In genomic region chr2:166876331-166876730, GRCm38 (mm10) we compare ENCODE assay signal across 24 mouse cellular contexts. TPM values are rescaled to one million over a fixed set of nuclear protein-coding genes. Genes with fewer than 3 reads are reported as not detected.
A peak's percentile ranks its signal among the peaks of the same experiment; 100 is the strongest.
DNase-seq lines count a peak whose midpoint lies in the region; ATAC-seq and TF ChIP-seq lines count a peak whose summit lies in the region.
"Had no signal": no experiment of that assay in that cellular context is flagged by ENCODE, and none has a peak within 500 bp of the region (broad histone marks: within the 10 kb centered on the region; RNA-seq: fewer than 3 reads in every experiment).

No protein-coding gene starts in this region.

- no peak overlapping the region for H3K9ac ChIP-seq in intestine, postnatal 0 days (ENCODE audit: low read depth, low read length)
- H3K9ac ChIP-seq in intestine, embryonic 16.5 days (ENCODE audit: low read depth, low read length) = no peak overlapping the region
- H3K9ac ChIP-seq in hindbrain, embryonic 13.5 days = no peak overlapping the region
- H3K9ac ChIP-seq: forebrain, embryonic 13.5 days; heart, embryonic 12.5 days; heart, embryonic 15.5 days; hindbrain, embryonic 15.5 days had no signal

- DNase-seq in spleen, postnatal 36 days (ENCODE audit: low spot score in 2 of 2) = peak; percentile 29 to 39
- no peak for DNase-seq in spleen, postnatal 14 days (ENCODE audit: low spot score in 2 of 2)
- DNase-seq in splenic B cell, adult 2 months (ENCODE audit: low read depth, low spot score) = peak; percentile 87
- no peak for DNase-seq in right cerebral cortex, postnatal 14 days
- DNase-seq: adrenal gland, adult 8-10 months; adrenal gland, postnatal 25 days; cerebellum, adult 18-20 months; cerebellum, adult 9-10 months; gastrocnemius, postnatal 25 days; heart, adult 18-20 months; heart, postnatal 10 days; heart, postnatal 36 days had no signal

- 62% methylated on average over 10 of the region's 10 CpGs for WGBS in intestine, postnatal 0 days
- WGBS in intestine, embryonic 16.5 days = 76% methylated on average over 10 of the region's 10 CpGs
- WGBS in hindbrain, embryonic 13.5 days = 86% methylated on average over 10 of the region's 10 CpGs

- no peaks in the 10 kb centered on the region for H3K27me3 ChIP-seq in intestine, postnatal 0 days (replicated peaks; ENCODE audit: control insufficient read depth, insufficient read depth, low read length)
- H3K27me3 ChIP-seq in intestine, embryonic 16.5 days (replicated peaks; ENCODE audit: control insufficient read depth, insufficient read depth, low read length) = no peaks in the 10 kb centered on the region
- H3K27me3 ChIP-seq in myocyte (ENCODE audit: control insufficient read depth, insufficient read depth, insufficient read length) = no peaks in the 10 kb centered on the region
- no peaks in the 10 kb centered on the region for H3K27me3 ChIP-seq in splenic B cell, adult 2 months (ENCODE audit: control insufficient read depth, insufficient read depth, low read length, poor library complexity, severe bottlenecking)
- no peaks in the 10 kb centered on the region for H3K27me3 ChIP-seq in hindbrain, embryonic 13.5 days
- H3K27me3 ChIP-seq: forebrain, embryonic 13.5 days; heart, embryonic 12.5 days; heart, embryonic 15.5 days; hindbrain, embryonic 15.5 days had no signal

- ATAC-seq in intestine, postnatal 0 days = peak; percentile 49; the same call in 1 of the 2 replicates
- ATAC-seq in intestine, embryonic 16.5 days = no peak
- ATAC-seq in hindbrain, embryonic 13.5 days (ENCODE audit: low FRiP score) = no peak
- ATAC-seq: activated CD4-positive, CD25-positive, alpha-beta regulatory T cell, adult 4 months; CD4-positive, CD25-positive, alpha-beta regulatory T cell, adult 4 months; forebrain, embryonic 13.5 days; forebrain, embryonic 16.5 days had no signal

- no peak overlapping the region for H3ac ChIP-seq in myocyte (ENCODE audit: control insufficient read depth, insufficient read length)

- no peak for TF ChIP-seq POLR2A in myocyte (IDR thresholded peaks at IDR 0.05; ENCODE audit: insufficient read length, low read depth)

- H3K9me3 ChIP-seq in intestine, postnatal 0 days (ENCODE audit: control insufficient read depth) = no peaks in the 10 kb centered on the region
- no peaks in the 10 kb centered on the region for H3K9me3 ChIP-seq in intestine, embryonic 16.5 days (ENCODE audit: control insufficient read depth, low read length)
- no peaks in the 10 kb centered on the region for H3K9me3 ChIP-seq in hindbrain, embryonic 13.5 days
- H3K9me3 ChIP-seq: forebrain, embryonic 10.5 days; forebrain, embryonic 13.5 days; heart, embryonic 12.5 days; heart, embryonic 15.5 days; hindbrain, embryonic 15.5 days had no signal

- no peak overlapping the region for H3K4me3 ChIP-seq in intestine, postnatal 0 days (ENCODE audit: low read depth, low read length)
- no peak overlapping the region for H3K4me3 ChIP-seq in intestine, embryonic 16.5 days (ENCODE audit: low read length)
- H3K4me3 ChIP-seq in myocyte = no peak overlapping the region
- no peak overlapping the region for H3K4me3 ChIP-seq in hindbrain, embryonic 13.5 days
- H3K4me3 ChIP-seq: forebrain, embryonic 10.5 days; forebrain, embryonic 13.5 days; heart, embryonic 12.5 days; heart, embryonic 15.5 days; hindbrain, embryonic 15.5 days had no signal

- no peak overlapping the region for H3K4me2 ChIP-seq in intestine, postnatal 0 days (replicated peaks; ENCODE audit: low read depth)
- no peak overlapping the region for H3K4me2 ChIP-seq in intestine, embryonic 16.5 days (ENCODE audit: low read depth, low read length)
- H3K4me2 ChIP-seq in myocyte (ENCODE audit: low read depth) = peak overlapping the region; percentile 44
- H3K4me2 ChIP-seq in hindbrain, embryonic 13.5 days = no peak overlapping the region
- H3K4me2 ChIP-seq: forebrain, embryonic 13.5 days; heart, embryonic 12.5 days; heart, embryonic 15.5 days; hindbrain, embryonic 15.5 days had no signal

- TF ChIP-seq CTCF in intestine, postnatal 0 days (IDR thresholded peaks at IDR 0.05; ENCODE audit: low read depth) = no peak

- H3K36me3 ChIP-seq in intestine, postnatal 0 days (ENCODE audit: control insufficient read depth, insufficient read depth) = peaks cover 80% of the 10 kb centered on the region
- peaks cover 12% of the 10 kb centered on the region for H3K36me3 ChIP-seq in intestine, embryonic 16.5 days (ENCODE audit: control insufficient read depth, insufficient read depth, low read length)
- H3K36me3 ChIP-seq in myocyte (ENCODE audit: control insufficient read depth, insufficient read depth) = peaks cover 16% of the 10 kb centered on the region
- H3K36me3 ChIP-seq in splenic B cell, adult 2 months (ENCODE audit: control insufficient read depth, insufficient read depth, low read length, poor library complexity, severe bottlenecking) = peaks cover 10% of the 10 kb centered on the region; the same call in 1 of the 2 replicates
- H3K36me3 ChIP-seq in hindbrain, embryonic 13.5 days = peaks cover 62% of the 10 kb centered on the region

- no peak overlapping the region for H3K27ac ChIP-seq in intestine, postnatal 0 days (ENCODE audit: low read depth, low read length)
- no peak overlapping the region for H3K27ac ChIP-seq in intestine, embryonic 16.5 days (ENCODE audit: low read length)
- no peak overlapping the region for H3K27ac ChIP-seq in hindbrain, embryonic 13.5 days
- H3K27ac ChIP-seq: forebrain, embryonic 10.5 days; forebrain, embryonic 13.5 days; heart, embryonic 15.5 days; hindbrain, embryonic 15.5 days had no signal

- no peaks in the 10 kb centered on the region for H3K4me1 ChIP-seq in intestine, postnatal 0 days (replicated peaks; ENCODE audit: control insufficient read depth, insufficient read depth, low read length)
- H3K4me1 ChIP-seq in intestine, embryonic 16.5 days (ENCODE audit: control insufficient read depth, insufficient read depth, low read length) = no peaks in the 10 kb centered on the region
- no peaks in the 10 kb centered on the region for H3K4me1 ChIP-seq in hindbrain, embryonic 13.5 days (replicated peaks)
- H3K4me1 ChIP-seq: forebrain, embryonic 10.5 days; forebrain, embryonic 13.5 days; heart, embryonic 15.5 days; hindbrain, embryonic 15.5 days had no signal

- H3K79me2 ChIP-seq in myocyte (ENCODE audit: control insufficient read depth, insufficient read depth) = no peaks in the 10 kb centered on the region

TF ChIP-seq in myocyte, 11 proteins besides CTCF, POLR2A, EP300 and RAD21:
- no peak for TF ChIP-seq MYOG (IDR thresholded peaks at IDR 0.05; ENCODE audit: control insufficient read depth in 1 of 3, insufficient read depth in 1 of 3, insufficient read length in 2 of 3, low read depth in 2 of 3)

RNA-seq across cellular contexts. Expression of gene Cse1l, which starts 29.5 kb away (rescaled TPM):
- 20.8 and 22.1 TPM in 2 replicates for polyA plus RNA-seq in intestine, postnatal 0 days (2015; fragmentation: Nextera tagmentation; extraction: Ambion mirVana)
- polyA plus RNA-seq in intestine, embryonic 16.5 days (2015; fragmentation: Nextera tagmentation; extraction: Ambion mirVana) = 80.7 and 85.5 TPM in 2 replicates
- polyA plus RNA-seq in myocyte (2012; fragmentation: generic; extraction: Trizol) = 26.7 TPM
- polyA plus RNA-seq in hindbrain, embryonic 13.5 days (2015; fragmentation: Nextera tagmentation; extraction: Ambion mirVana) = 96.4 and 98.9 TPM in 2 replicates

Comparison
In these comparisons a context has a peak if more than half of its experiments do, and no peak if none do; other contexts are left out.
1. DNase-seq: peak in spleen, postnatal 36 days (2 of 2) and splenic B cell, adult 2 months (single experiment); none in spleen, postnatal 14 days (0 of 2) and right cerebral cortex, postnatal 14 days (single experiment).